In the genomic region with DNA sequence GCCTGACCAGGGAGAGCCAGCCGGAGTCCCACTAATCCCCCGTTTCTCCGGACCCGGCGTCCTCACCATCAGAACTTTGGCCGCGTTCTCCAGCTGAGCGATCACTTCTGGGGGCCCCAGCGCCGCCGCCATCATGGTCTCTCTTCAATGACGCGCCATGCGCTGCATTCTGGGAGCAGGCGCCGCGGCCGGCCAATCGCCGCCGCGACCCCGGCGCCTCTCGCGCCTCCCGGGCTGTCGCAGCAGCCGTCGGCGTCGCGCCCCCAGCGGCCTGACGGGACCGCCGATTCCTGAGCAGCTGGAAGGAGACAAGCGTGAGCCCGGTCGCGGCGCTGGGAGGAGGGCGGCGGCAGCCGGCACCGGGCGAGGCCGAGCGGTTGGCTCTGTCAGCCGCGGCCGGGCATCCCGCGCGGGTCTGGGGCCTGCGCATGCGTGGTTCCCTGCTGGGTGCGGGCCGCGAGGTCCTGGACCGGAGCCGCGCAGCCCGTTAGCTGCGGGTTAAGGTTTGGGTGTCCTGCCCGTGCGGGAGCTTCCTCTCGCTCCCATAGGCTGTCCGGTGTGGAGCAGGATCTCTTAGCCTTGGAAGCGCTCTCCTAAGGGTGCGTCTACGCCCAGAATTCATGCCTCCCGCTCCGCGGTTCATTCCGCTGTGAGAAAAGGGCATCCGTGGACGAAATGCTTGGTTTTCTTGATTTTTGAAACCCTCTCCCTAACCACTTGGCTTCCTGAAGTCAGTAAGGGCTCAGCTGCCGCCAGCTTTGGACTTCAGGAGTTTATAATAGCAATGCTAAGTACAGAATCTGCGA, we compare ENCODE assay signal across 8 mouse cellular contexts. TPM values are rescaled to one million over a fixed set of nuclear protein-coding genes. Genes with fewer than 3 reads are reported as not detected.
A peak's percentile ranks its signal among the peaks of the same experiment; 100 is the strongest.
DNase-seq lines count a peak whose midpoint lies in the region; ATAC-seq and TF ChIP-seq lines count a peak whose summit lies in the region.

Gene Xpo4, minus strand, starts transcription at position 609 of the 806 bp plus-strand sequence.

- DNase-seq in gastrocnemius, adult 2 months: peak; percentile 92
- peak; percentile 92 for DNase-seq in hindbrain, postnatal 0 days (ENCODE audit: low spot score)
- DNase-seq in left cerebral cortex, adult 2 months (ENCODE audit: extremely low spot score in 1 of 2, low spot score in 2 of 2): peak; percentile 83 to 87
- DNase-seq in retina, postnatal 7 days (ENCODE audit: low read depth, low spot score): peak; percentile 81
- peak; percentile 62 to 80 for DNase-seq in urinary bladder, adult 18-20 months (ENCODE audit: low spot score in 2 of 2)

- peak; percentile 54 for TF ChIP-seq CTCF in gastrocnemius, adult 2 months (IDR thresholded peaks at IDR 0.05)
- TF ChIP-seq CTCF in hindbrain, postnatal 0 days (IDR thresholded peaks at IDR 0.05; ENCODE audit: low read depth): peak; percentile 17; the same call in 1 of the 2 replicates
- peak; percentile 43 for TF ChIP-seq CTCF in left cerebral cortex, adult 2 months (IDR thresholded peaks at IDR 0.05)

- no peaks in the 10 kb centered on the region for H3K9me3 ChIP-seq in hindbrain, postnatal 0 days (ENCODE audit: low read length)

- no peaks in the 10 kb centered on the region for H3K36me3 ChIP-seq in hindbrain, postnatal 0 days (ENCODE audit: insufficient read depth, low read length)
- H3K36me3 ChIP-seq in macrophage (ENCODE audit: inconsistent target): no peaks in the 10 kb centered on the region

- under 1% methylated on average over 80 of the region's 80 CpGs for WGBS in hindbrain, postnatal 0 days
- WGBS in macrophage (ENCODE audit: missing documents): 2% methylated on average over 66 of the region's 80 CpGs

- peak; percentile 92 for ATAC-seq in activated CD4-positive, CD25-positive, alpha-beta regulatory T cell, adult 4 months
- ATAC-seq in common myeloid progenitor, adult 5-6 weeks (replicated peaks; ENCODE audit: low read depth, poor library complexity, severe bottlenecking): peak; percentile 82
- peak; percentile 97 for ATAC-seq in hindbrain, postnatal 0 days

- peak within 1 kb of the TSS; percentile 86 for H3K4me3 ChIP-seq in gastrocnemius, adult 2 months
- H3K4me3 ChIP-seq in hindbrain, postnatal 0 days (ENCODE audit: low read length): peak within 1 kb of the TSS; percentile 91
- H3K4me3 ChIP-seq in left cerebral cortex, adult 2 months: peak within 1 kb of the TSS; percentile 86
- H3K4me3 ChIP-seq in macrophage (ENCODE audit: inconsistent target): peak within 1 kb of the TSS; percentile 99

- peak within 1 kb of the TSS; percentile 89 for H3K27ac ChIP-seq in gastrocnemius, adult 2 months
- H3K27ac ChIP-seq in hindbrain, postnatal 0 days: peak within 1 kb of the TSS; percentile 93
- peak within 1 kb of the TSS; percentile 94 for H3K27ac ChIP-seq in left cerebral cortex, adult 2 months
- H3K27ac ChIP-seq in macrophage: peak within 1 kb of the TSS; percentile 69

- peaks cover 58% of the 10 kb centered on the region for H3K79me2 ChIP-seq in macrophage (ENCODE audit: inconsistent target)

- H3K27me3 ChIP-seq in hindbrain, postnatal 0 days (ENCODE audit: insufficient read depth, low read length): no peaks in the 10 kb centered on the region

- peak within 1 kb of the TSS; percentile 86 for H3K9ac ChIP-seq in hindbrain, postnatal 0 days (replicated peaks; ENCODE audit: low read length)

- intact Hi-C loops in gastrocnemius, adult 2 months (cut with DNase I): no loop called here
- intact Hi-C loops in left cerebral cortex, adult 2 months (cut with DNase I): no loop called here

- peak within 1 kb of the TSS; percentile 99 for H3K4me2 ChIP-seq in hindbrain, postnatal 0 days (ENCODE audit: low read depth, low read length)

- peaks cover 11% of the 10 kb centered on the region; the same call in 1 of the 2 replicates for H3K4me1 ChIP-seq in hindbrain, postnatal 0 days (ENCODE audit: insufficient read depth, low read length)

RNA-seq across cellular contexts. Expression of gene Xpo4, which starts in this region (rescaled TPM):
- polyA plus RNA-seq in activated CD4-positive, CD25-positive, alpha-beta regulatory T cell, adult 4 months (2017; shearing (Covaris generic)): 10 to 100 TPM; 21.2 to 28.7 TPM
- total RNA-seq in common myeloid progenitor, adult 5-6 weeks (2017): 41.1 and 54.8 TPM in 2 replicates
- total RNA-seq in gastrocnemius, adult 2 months (2021): 10 to 100 TPM in 1 of 2 experiments, 1 to 10 TPM in 1; 8.4 to 17.8 TPM
- 10.1 and 13.3 TPM in 2 replicates for total RNA-seq in hindbrain, postnatal 0 days (2014; rRNA removed)
- 11.9 and 12.4 TPM in 2 replicates for polyA plus RNA-seq in hindbrain, postnatal 0 days (2015; fragmentation: Nextera tagmentation; extraction: Ambion mirVana)
- total RNA-seq in left cerebral cortex, adult 2 months (2021): 10 to 100 TPM; 14.2 to 14.6 TPM
- total RNA-seq in macrophage (2018; cell fraction: chromatin; rRNA removed): 10 to 100 TPM; 21.4 to 56.3 (median 43.6) TPM
- 10 to 100 TPM in 19 of 26 experiments, 1 to 10 TPM in 7; 8.0 to 13.5 (median 10.6) TPM for total RNA-seq in macrophage (2018; cell fraction: cytosol; rRNA removed)
- 10 to 100 TPM; 16.0 to 53.5 (median 26.9) TPM for total RNA-seq in macrophage (2018; cell fraction: nucleus; rRNA removed)
- 4.5 to 13.1 TPM (median 4.9 TPM) in 3 replicates for polyA plus RNA-seq in macrophage (2018)

Comparison
In these comparisons a context has a peak if more than half of its experiments do, and no peak if none do; other contexts are left out.
1. Peak in every context shown above with its lines: DNase-seq, ATAC-seq, H3K4me3 ChIP-seq and H3K27ac ChIP-seq.